Mouse (Mus musculus): ENCODE results near the gene Tldc2.

Tldc2 gene

DNA sequence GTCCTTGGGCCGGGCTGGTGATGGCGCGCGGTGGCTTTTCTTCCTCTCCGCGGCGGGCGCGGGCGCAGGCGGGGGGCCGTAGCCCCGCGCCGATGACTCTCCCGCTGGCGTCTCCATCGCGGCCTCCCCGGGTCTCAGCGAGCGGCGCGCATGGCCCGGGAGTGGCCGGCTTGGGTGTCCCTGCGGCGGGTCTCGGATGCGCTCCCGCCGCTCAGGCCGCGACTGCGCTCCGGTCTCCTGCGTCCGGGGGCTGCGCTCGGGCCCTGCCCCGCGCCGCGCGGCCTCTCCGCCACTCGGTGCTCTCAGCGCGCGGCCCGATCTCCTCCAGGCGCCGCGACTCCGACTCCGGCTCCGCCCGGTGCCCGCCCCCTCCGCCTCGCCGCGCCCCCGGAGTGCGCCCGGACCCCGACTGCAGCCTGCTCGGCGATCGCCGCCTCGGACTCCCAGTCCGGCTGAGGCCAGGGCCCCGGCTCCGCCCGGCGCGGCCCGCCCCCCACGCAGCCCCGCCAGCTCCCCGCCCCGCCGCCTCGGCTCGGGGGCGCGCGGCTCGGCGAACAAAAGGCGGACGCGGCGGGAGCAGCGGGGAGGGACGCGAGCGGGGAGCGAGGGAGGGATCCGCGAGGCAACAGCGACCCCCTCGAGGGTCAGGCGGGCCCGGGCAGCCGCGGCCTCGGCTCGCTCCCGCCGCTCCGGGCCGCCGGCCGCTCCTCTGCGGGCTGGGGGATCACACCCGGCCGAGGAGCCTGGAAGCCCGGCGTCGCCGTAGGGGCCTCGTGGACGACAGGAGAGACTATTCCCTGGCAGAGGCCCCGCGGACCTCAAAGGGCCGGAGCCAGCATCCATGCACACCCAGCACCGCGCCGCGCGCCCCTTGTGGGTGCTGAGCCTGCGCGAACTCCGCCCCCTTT is 7.8 kb upstream of the Tldc2 start, which contains the start of gene Soga1:
Gene Soga1 (minus strand): TSS at position 462 of the 908 bp plus-strand sequence.
- peak; percentile 52 to 53 for DNase-seq

DNA sequence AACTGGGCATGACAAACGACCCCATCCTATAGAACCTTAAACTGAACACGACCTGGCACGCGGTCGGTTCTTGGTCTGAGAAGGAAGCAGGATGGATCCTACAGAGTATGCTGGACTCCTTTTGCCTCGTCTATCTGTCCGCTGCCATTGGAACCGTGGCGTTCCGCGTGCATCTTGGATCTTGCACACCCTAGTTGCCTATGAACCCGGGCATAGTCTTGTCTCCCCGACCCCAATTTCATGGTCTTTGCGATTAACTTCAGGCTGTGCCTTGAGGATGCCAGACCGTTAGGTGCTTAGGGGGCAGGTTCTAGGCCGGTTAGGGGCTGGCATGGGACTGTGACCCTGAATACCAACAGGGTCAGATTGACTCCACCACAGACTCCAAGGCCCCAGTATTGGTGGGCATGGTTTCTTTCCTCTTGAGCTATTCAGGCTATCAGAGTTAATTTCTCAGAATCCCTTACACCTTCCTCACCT is 7.1 kb upstream of the Tldc2 start:
- peak in 1 of 2 experiments; percentile 12 for DNase-seq

DNA sequence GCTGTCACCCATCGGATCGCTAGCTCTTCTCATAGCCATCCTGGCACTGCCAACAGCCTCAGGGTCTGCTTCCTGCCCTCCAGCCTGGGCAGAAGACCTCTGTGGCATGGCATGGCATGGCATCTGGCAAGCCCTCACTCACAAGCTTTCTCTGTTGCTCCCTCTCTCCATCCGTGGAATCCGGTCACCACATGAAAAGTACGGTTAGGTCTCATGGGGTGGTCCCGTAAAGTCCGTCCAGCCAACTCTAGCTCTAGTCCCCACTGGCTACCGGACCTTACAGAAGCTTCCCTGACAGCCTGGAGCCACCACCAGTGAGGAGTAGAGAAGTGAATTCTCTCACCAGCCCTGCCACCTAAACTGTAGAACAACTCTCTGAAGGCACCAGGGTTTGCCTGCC is 5.5 kb upstream of the Tldc2 start:
- no peak for DNase-seq

DNA sequence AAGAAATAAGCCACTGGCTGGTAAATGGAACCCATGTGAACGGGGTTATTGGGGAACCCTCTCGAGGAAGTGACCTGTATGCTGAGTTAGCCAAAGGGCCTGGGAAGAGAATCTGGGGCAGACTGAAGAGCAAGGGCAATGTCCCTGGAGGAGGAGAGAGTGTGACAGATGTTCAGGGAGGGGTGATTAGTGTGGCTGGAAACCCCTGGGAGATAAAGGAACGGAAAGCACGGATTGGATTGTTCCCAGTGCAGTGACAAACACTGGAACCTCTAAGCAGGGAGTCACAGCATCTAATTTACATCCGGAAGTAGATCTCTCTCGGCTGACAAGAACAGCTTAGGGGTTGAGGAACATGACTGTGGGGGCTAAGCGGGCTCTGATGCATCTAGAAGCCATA is 4.9 kb upstream of the Tldc2 start:
- no peak for DNase-seq

DNA sequence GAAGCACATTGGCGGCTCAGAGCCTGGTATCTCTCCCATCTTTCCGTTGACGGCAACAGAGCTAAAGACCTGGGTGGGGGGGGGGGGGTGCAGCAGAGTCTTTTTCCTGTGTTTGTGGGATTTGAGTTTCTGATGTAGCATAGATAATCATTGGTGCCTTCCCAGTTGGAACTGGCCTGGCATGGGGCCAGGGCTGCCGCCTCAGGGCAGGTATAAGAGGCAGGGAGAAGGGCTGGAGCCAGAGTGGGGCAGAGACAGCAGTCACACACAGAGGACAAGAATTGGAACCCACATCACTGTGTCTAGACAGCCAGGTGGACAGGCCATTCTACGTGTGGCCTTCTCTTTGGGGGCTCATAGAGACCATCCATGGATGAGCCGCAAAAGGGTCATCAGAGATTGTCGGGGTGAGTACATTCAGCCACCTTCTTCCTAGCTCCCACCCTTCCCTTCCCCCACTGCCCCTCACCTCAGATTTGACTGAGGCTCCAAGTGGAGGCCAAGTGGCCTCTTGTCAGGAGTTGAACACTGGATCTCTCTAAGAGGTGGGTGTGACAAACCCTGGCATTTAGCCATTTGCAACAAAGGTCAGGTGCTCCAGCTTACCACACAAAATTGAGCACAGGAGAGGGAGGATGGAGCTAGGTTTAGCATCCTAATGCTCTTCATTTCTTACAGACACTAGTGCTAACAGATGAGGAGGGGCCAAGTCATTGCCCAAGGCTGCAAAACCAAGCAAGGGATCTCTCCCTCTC is 1.8 kb upstream of the Tldc2 start:
- no peak for DNase-seq

DNA sequence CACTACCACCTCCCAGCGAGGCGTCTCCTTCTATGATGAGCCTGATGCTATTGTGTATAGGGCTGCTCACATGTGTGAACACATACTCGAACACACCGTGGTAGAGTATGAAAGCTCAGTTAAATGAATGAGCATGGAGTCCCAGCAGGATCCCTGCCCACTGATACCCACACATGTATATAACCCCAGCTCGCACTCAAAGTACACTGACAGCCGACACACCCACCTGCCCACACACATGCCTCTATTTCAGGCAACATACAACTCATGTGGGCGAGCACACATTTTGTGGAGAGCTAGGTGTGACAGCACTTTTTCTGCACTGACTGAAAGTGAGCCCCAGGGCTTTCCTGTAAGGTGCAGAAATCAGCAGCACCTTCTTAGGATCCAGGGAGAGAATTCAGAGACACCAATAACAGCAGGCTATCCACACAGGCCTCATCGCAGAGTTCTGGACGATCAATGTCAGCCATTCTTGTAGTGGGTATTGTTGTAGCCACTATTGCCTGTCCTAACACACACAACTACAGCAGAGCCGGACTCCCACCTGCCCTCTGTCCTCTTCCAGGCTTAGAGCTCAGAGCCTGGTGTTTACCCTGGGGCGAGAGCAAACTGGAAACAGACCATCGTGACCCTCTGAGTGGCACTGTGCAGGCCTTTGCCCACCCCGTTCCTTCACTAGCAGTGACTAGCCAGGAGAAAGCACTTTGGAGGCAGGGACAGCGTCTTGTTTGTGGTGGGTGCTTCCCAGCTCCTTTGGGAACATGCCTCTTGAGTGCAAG is 872 bp downstream of the Tldc2 start:
- DNase-seq = no peak

DNA sequence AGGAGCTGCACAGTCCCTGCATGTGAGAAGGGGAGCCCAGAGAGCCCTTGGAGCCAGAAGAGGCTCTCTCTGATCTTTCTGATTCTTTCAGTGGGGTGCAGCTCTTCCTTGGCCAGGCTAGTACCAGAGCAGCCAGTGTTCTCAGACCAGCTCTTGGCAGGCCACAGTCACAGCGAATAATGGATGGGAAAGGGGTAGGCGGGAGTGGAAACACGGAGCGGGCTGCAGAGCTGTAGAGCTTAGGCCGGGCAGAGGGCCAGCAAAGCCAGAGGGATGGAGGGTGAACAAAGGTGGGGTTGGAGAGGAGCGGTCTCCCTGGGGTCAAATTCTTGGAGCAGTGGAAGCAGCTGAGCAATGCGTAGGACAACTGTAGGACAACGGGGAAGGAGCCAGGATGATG is 5.2 kb downstream of the Tldc2 start:
- no peak for DNase-seq

DNA sequence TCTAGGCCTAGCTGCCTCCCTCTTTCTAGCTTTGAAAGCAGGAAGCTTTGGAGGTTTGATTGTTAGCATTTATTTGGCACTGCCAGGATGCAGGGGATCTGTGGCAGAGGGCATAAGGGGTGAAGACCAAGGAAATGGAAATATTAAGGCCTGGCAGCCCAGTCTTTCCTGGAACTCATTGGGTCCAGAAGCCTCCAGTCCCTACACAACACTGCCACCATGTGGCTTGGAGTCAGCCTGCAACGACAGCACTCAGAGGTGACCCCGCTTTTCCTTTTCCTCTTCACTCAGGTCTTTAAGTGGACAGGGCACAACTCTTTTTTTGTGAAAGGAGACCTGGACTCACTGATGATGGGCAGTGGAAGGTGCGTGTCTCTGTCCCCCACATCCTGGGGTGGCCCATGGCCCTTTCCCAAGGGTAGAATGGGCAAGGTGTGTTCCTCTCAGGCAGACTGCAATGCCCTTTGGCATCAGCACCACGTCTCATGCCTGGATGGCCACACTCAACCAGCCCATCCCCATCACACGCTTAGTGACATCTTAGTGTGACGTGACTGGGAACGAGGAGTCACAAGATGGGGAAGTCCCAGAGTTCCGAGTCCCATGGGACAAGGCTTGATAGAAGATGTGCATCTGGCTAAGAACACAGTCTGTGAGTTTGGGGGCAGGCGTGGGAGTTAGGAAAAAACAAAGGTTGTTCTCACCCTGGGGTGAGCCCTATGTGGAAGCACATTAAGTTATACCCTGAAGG is 8.3 kb downstream of the Tldc2 start:
- peak; percentile 50 to 51 for DNase-seq

DNA sequence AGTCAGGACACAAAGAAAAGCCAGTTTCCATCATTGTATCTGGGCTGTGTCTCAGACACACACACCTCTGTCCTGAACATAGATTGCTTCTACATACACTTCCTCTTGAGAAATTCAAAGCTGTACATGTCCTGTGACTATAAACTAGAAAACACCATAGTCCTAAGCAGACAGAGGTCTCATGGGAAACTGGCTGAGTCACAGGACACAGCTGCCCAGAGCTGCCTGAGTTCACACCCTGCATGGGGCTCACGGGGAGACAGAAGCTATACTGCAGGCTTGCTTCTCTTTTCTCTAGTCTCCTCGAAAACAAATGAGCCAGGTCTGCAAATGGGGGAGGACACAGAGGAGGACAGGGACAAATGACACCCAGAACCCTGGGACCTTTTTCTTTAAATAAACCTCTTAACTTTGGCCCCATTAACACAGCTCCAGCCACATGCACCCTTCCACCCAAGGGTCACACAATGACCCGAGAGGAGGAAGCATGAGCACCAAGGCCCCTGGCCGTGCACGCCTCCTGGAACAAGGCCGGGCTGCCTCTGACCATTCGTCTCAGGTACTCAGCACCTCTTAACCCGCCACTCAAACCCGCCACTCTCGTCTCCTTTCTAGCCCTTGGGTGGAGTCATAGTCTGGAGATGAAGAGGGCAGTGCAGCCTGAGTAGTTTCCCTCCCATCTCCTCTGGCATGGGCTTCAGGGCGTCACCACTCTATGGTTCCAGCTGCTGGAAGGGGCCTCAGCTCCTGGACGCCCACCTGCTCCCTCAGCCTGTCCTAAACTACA is 12.9 kb downstream of the Tldc2 start:
- no peak for DNase-seq

DNA sequence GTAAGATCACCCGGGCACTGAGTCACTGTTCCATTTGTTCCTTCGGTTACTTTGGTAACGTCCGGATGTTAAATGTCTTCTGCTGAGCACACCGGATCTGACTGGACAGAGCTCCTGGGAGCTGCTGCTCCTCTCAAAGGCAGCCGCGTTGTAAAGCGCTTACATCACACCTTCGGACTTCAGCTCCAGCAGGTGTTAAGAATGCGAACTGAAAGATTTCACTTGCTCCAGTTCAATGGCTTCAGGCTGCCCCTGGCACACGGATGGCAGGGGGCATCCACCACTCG is 13.4 kb downstream of the Tldc2 start:
- DNase-seq = no peak

DNA sequence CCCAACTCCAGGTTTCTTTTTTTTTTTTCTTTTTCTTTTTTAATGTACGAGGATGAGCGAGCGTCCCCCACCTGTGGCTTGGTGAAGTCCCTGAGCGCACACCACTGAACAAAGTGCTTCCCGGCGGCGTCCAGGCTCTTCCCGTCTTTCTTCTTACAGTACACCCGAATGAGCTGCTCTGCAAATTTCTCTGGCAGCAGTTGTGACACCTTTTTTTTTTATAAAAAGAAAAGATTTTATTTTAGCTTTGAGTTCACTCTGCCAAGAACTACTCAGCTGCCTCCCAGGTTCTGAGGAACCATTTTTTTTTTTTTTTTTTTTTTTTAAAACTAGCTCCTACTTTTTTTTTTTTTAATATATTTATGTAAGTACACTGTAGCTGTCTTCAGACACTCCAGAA is 14.8 kb downstream of the Tldc2 start:
- no peak for DNase-seq

DNA sequence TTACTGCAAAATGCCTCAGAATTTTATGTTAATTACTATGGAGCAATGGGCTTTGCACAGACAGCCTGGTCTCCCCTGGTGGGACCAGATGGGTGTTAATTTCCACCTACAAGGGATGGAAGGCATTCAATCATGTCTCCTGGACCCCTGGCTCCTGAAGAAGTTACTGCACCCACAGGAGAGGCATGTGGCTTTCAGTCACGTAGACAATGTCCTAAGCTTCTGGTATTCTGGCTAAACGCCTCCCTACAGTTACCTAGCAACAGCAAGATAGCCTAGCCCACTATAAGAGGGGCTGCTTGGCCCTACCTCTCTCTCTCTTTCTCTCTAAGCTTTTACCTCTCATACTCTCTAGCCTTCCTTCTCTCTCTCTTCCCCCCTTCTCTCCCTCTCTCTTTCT is 15.4 kb downstream of the Tldc2 start:
- no peak for DNase-seq

DNA sequence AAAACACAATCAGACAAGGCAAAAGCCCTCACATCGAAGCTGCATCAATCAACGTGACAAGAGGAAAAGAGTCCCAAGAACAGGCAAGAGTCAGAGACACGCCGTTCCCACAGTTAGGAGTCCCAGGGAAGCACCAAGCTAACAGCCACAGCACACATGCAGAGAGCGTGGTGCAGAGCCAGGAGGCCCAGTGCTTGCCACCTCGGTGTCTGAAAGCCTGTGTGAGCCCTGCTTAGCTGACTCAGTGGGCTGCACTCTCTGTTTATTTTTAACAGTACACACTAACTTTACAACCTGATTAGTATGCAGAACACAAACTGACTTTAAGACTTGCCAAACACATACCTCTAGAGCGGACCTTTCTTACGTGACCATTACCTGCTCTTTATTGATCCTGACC is 17.6 kb downstream of the Tldc2 start:
- no peak for DNase-seq

DNA sequence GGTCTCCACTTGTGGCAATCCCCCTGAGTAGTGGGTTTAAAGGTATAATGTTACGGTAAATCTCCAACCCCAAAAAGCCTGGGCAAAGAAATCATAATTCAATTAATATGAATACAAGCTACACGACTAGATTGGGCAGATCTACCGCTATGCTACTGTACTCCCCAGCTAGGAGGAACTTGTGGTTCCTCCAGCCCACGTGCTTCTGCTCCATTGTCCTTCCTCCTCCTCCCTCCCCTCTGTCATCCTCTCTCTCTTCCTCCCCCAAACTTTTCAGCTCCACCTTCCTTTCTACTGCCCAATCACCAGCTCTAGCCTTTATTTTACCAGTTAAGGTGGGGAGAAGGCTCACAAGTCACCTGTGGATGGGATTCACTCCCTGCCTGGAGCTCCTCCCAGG is 21.4 kb downstream of the Tldc2 start:
- no peak for DNase-seq

DNA sequence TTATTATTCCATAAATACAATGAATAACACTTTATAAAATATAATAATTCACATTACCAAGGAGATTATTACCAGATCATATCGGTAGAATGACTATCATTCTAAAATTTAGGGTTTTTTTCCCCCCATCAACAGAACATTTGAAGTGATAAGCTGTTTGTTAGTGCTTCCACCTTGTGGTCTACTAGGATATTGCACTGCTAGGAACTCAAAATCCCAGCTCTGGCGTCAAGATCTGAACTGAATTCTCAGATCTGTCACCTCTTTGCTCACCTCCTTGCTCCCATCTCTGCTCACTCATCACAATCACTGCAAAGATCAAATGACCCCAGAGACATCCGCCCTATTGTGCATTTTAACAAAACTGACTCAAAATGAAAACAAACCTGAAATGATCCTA is 30.1 kb downstream of the Tldc2 start:
- DNase-seq = peak; percentile 42 to 49

DNA sequence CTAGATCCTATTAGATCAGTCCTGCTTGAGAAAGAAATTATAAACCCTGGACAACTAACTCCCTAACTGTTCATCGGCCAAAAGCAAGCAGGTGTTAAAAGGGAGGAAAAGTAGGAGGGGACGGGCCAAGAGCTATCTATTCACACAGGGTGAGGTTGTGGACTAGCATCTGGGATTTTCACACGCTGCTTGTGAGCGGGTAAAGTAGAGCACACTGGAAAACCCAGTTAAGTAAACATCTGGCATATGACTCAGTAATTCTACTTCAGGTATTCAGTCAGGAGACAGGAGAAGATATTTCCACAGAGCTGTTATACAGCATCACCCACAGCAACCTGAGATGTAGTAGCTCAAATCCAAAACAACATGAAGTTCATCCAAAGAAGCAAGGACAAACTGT is 31.7 kb downstream of the Tldc2 start:
- no peak for DNase-seq

DNA sequence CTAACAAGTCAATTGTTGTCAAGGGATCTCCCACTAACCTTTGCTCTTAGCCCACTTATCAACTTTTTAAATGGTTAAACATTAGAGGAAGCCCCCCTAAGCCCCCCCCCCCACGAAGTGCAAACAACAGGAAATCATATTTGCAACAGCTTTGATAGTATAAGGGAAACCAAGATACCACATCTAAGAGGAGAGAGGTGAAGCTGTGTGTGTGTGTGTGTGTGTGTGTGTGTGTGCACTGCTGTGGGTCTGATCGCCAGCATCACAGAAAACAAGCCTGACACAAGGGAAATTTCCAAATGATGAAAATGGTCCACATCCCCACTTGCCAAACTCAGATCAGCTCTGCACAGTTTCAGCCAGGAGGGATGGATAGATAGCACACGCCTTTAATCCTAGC is 32.2 kb downstream of the Tldc2 start:
- DNase-seq = no peak

DNA sequence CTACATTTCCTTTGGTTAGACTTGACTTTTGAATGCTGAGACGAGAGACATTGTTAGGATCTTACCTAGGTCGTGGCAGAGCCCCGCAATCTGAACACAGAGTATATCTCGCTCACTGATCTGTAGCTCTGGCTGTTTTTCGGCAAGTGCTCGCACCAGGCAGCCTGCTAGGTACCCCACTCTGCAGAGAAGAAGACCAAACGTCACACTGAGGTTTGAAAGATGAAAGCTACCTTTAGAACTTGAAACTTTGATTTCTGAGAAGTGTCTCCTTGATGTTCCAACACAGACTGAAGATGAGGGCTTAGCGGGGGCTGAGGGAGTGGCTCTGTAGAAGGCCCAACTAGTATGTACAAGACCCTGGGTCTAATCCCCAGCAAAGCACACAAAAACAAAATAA is 34.9 kb downstream of the Tldc2 start:
- no peak for DNase-seq

DNA sequence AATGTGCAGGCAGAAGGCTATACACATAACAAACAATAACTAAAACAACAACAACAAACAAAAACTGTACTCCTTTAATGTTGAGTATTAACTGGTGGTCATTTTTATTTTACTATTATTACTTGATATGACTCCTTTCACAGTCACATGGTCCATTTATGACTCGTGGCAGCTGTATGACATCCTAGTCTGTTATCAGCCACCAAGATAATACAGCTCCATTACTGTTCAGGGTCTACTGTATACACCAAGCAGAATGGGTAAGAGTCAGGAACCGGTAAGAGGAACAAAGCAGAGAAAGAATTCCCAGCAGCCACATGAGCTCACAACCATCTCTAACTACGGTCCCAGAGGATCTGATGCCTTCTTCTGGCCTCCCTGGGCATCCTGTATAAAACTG is 38.4 kb downstream of the Tldc2 start:
- no peak for DNase-seq

DNA sequence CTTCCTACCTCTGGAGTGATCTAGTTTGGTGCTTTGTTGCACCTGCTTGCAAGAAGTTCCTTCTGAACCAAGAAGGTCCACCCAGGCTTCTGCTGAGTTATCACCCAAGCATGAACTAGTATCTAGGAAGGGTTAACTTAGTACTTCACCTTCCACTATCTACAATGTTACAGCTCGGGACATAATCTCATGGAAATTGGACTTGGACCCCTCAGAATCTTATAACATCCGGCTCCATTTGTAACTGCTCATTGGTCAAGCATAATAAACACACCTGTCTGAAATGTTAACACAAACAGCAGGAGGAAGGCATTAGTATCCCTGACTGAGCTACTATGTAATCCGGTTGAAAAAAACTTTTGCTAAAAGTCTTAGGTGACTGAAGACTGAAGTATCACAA is 40.5 kb downstream of the Tldc2 start:
- no peak for DNase-seq

DNA sequence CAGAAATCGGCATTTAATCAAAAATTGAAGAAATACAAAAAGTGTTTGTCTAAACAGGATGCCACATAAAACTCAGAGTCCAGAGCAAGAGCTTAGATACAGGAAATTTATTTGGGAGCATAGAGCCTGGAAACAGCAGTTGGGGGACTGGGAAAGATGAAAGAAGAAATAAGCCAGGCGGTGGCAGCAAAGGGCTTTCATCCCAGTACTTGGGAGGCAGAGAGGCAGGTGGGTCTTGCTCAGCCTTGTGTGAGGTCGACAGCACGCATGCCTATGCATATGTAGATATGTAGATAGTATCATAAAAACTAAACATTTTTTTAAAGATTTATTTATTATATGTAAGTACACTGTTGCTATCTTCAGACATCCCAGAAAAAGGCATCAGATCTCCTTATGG is 41.2 kb downstream of the Tldc2 start:
- peak; percentile 28 to 32 for DNase-seq

DNA sequence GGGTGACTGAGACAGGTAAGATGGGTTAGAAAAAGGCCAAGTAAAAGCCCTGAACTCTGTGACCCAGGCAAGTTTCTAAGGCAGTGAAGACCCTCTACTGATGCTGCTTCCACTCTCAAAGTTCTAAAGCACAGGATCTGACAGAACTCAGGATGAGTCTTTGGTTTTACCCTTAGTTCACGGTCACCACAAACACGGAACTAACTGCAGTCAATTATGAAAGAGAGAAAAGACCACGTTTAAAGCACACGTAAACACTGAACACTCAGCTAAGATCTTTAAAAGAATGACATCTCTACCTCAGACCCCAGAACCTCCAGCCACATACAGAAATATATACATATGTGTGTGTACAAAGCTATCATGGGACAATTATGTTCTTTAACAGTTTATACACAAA is 42.2 kb downstream of the Tldc2 start:
- peak; percentile 9 to 11 for DNase-seq
